Mouse (Mus musculus) T-helper 2 cell (primary cell): ENCODE data around the gene Atad3a.

Experiments
- in situ Hi-C: fragments of 300-600 bp; cut with MboI, MseI; formaldehyde crosslinking; loops from one replicate; pipeline ENCODE4 v1.15.1; 2025; ENCODE audit warnings: high pct_unique_total_duplicates

Gene Atad3a

DNA sequence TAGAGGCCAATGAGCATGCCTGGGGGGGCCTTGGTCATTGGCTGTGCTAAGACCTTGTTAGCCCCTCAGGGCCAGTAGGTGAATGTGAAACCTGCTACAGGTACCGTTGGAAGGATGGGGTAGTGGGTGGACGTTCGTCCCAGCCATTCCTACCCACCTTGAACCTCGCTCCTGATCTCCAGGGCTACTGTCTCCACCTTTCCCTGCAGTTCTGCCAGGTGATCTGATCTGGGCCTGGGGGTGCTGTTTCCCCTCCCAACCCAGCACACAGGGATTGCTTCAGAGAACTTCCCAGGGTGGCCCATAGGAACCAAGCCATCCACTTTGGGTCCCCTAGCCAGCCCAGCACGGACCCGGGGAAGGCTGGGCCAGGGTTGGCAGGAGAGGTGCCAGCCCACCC is 21.7 kb downstream of the Atad3a start:
- in situ Hi-C loops: no loop called here

- in situ Hi-C loops: no loop called here
Observed at GRCm38 (mm10) chr4:155738262-155738661, 22.6 kb downstream of the Atad3a start.

GRCm38 (mm10) chr4:155736421-155736820 is 24.5 kb downstream of the Atad3a start:
- in situ Hi-C loops: no loop called here

- in situ Hi-C loops: no loop called here
Observed at GRCm38 (mm10) chr4:155735788-155736187, 25.1 kb downstream of the Atad3a start.

DNA sequence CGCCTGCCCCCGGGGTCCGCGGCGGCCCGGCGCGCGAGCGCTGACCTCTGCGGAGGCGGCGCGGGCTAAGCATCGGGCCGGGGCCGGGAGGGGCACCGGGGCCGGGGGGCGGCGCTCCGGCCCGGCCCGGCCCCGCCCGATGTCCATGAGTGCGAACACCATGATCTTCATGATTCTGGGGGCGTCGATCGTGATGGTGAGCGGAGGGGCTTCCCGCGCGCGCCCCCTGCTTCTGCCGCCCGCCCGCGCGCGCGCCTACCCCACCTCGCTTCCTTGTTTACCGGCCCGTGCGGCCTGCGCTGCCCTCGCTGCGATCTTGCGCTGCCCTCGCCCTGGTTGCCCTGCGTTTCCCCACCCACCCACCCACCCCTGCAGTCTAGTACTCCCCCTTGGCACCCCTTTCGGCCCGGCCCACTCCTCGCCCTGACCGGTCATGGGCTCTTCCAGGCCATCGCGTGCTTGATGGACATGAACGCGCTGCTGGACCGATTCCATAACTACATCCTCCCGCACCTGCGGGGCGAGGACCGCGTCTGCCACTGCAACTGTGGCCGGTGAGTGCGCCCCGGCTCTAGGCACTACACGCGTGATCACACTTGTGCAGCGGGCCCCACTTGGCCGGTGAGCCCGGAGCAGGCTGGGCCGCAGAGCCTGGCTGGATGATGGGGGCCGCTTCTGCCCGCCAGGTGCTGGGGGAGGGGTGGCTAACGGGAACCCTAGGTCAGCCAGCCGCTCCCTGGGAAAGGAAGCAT is 25.8 kb downstream of the Atad3a start:
- in situ Hi-C loops: no loop called here

GRCm38 (mm10) chr4:155734350-155734941 is 26.4 kb downstream of the Atad3a start, which contains the start of gene Tmem240:
TSS of gene Tmem240 (plus strand) at chr4:155734800.
- in situ Hi-C loops: no loop called here

GRCm38 (mm10) chr4:155733267-155733666 is 27.6 kb downstream of the Atad3a start:
- in situ Hi-C loops: no loop called here

DNA sequence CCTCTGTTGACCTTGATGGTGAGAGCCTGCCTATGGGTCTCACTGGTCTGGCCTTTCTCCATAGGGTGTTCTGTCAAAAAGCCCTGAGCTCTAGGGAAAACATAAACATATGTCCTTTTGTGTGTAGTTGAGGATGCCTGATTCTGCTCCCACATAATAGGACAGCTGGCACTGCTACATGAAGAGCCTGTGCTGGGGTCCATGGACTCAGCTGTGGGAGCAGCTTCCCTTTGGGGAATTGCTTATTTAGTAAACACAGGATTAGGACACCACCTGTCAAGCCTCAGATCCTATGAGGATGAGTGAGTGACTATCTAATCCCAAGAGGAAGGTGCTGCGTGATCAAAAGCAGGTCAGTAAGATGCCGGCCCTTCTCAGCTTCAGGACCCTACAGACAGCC is 32.9 kb downstream of the Atad3a start:
- in situ Hi-C loops: no loop called here

DNA sequence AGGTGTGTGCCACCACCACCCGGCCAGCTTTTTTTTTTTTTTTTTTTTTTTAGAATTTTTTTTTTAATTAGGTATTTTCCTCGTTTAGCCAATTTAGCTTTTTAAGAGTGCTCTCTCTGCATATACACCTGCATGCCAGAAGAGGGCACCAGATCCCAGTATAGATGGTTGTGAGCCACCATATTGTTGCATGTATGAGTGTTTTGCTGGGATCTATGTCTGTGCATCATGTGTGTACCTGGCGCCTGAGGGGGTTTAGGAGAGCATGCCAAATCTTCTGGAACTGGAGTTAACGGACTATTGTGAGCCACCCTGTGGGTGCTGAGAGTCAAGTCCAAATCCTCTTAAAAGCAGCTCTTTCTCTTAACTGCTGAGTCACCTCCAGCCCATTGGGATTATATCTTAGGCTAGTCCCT is 39.2 kb downstream of the Atad3a start:
- in situ Hi-C loops: no loop called here

- in situ Hi-C loops: no loop called here
Observed at GRCm38 (mm10) chr4:155710521-155711252, 50.2 kb downstream of the Atad3a start.

GRCm38 (mm10) chr4:155708988-155709387 is 51.9 kb downstream of the Atad3a start:
- in situ Hi-C loops: no loop called here

GRCm38 (mm10) chr4:155708582-155708981 is 52.3 kb downstream of the Atad3a start:
- in situ Hi-C loops: no loop called here

GRCm38 (mm10) chr4:155705592-155705929 is 55.3 kb downstream of the Atad3a start:
- in situ Hi-C loops: no loop called here

DNA sequence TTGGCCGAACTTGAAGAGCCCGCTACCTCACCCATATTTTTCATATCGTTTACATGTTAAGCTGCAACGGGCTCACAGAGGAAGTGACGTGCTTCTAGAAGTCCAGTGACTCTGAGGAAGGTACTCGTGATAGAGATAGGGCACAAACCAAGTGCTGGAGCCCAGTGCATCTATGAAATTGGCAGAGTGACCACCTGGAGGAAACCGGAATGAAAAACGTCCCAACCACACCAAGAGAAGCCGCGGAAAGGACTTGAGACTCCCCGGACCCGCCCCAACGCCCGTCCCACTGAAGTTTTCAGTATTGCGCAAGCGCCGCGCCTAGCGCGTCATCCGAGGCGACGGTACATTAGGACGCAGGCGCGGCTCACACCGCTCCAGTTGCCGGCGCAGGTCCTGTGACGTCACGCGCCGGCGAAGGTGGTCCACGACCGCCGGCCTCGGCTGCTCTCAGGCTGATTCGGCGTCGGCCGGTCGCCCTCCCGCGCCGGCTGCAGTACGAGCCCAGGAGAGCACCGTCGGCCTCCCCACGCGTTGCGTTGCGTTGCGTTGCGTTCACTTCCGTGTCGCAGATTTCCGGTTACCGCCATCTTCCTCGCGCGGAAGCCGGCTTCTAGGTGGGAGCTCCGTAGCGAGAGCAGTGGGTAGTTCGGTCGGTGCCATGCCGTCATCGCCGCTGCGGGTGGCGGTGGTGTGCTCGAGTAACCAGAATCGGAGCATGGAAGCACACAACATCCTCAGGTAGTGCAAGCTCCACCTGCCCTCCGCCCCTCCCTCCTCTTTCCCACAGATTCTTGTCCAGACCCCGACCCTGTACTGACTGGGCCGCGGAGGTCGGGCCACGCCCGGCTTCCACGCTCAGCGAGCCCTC is 55.9 kb downstream of the Atad3a start, which contains the start of gene Ssu72:
Gene Ssu72, plus strand, starts transcription at position 80 of the 871 bp plus-strand sequence.
- in situ Hi-C loops: no loop called here

DNA sequence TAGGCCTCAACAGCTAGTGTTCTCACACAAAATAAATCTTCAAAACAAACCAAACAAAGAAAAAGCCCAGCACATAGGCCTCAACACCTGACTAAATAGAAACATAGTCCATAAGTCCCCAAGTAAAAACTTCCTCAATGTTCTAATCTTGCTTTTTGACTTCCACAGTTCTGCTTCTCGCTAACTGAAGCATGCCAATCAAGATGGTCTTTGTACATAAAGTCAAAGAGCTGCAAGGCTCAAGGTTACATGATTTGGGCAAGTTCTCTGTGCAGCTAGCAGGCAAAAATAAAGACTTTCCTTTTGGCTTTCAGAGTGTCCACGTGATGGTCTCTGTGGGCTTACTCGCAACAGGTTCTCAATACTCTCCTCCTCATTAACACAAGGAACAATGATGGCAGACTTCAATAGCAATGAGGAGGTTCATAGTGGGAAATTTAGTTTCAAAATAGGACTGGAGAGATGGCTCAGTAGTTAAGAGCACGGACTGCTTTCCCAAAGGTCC is 57.4 kb downstream of the Atad3a start:
- in situ Hi-C loops: no loop called here

- in situ Hi-C loops: no loop called here
Observed at GRCm38 (mm10) chr4:155700425-155700824, 60.5 kb downstream of the Atad3a start.

- in situ Hi-C loops: no loop called here
Observed at GRCm38 (mm10) chr4:155696261-155697255, 64.3 kb downstream of the Atad3a start.

- in situ Hi-C loops: no loop called here
Observed at GRCm38 (mm10) chr4:155695531-155696062, 65.3 kb downstream of the Atad3a start.

- in situ Hi-C loops: loop anchor here (5.0 kb wide), 1 partner anchor 47 kb away; the partner anchor contains the start of gene Gm10563
Observed at GRCm38 (mm10) chr4:155694482-155695401, 66.2 kb downstream of the Atad3a start.
